Mouse (Mus musculus) testis, adult 2 months (tissue): Measurements from ENCODE around the gene Stard8. TPM values are rescaled to one million over a fixed set of nuclear protein-coding genes. Genes with fewer than 3 reads are reported as not detected.

ENCODE experiments used
- H3K27ac ChIP-seq: fragments of 200-500 bp; 2 replicates; pipeline ENCODE4 v1.5.1; 2012; ENCODE audit warnings: low read depth, low read length; ENCODE audit not compliant: control insufficient read depth, insufficient read depth
- H3K27me3 ChIP-seq: fragments of 200-500 bp; 2 replicates; pipeline ENCODE4 v1.6.1; 2012; ENCODE audit warnings: mild to moderate bottlenecking, low read length, moderate library complexity; ENCODE audit not compliant: control insufficient read depth, insufficient read depth
- H3K36me3 ChIP-seq: fragments of 200-500 bp; 2 replicates; pipeline ENCODE4 v1.6.1; 2012; ENCODE audit warnings: mild to moderate bottlenecking, low read length; ENCODE audit not compliant: control insufficient read depth, insufficient read depth
- H3K4me1 ChIP-seq: fragments of 200-500 bp; 2 replicates; pipeline ENCODE4 v1.6.1; 2012; ENCODE audit warnings: low read length; ENCODE audit not compliant: control insufficient read depth, insufficient read depth
- H3K4me3 ChIP-seq: fragments of 200-500 bp; 2 replicates; pipeline ENCODE4 v1.5.1; 2012; ENCODE audit warnings: low read depth, mild to moderate bottlenecking, low read length, moderate library complexity, mixed read lengths; ENCODE audit not compliant: control insufficient read depth
- CTCF ChIP-seq: fragments of 200-500 bp; IDR thresholded peaks from 2 replicates; pipeline ENCODE4 v1.5.1; 2012; ENCODE audit warnings: low read depth, mild to moderate bottlenecking, inconsistent platforms, low read length, moderate library complexity; ENCODE audit not compliant: control insufficient read depth, insufficient read depth, insufficient replicate concordance
- POLR2A ChIP-seq: fragments of 200-500 bp; IDR thresholded peaks from 2 replicates; pipeline ENCODE4 v1.6.1; 2012; ENCODE audit warnings: low read depth, mild to moderate bottlenecking, inconsistent platforms, low read length, moderate library complexity; ENCODE audit not compliant: control insufficient read depth
- polyA plus RNA-seq: library from polyadenylated mRNA; depleted of rRNA; stranded (reverse); fragments of >200 nt; gene quantifications from 2 replicates; pipeline ENCODE4 v1.2.3, GENCODE M21; 2012

Gene Stard8
- polyA plus RNA-seq, 1 experiment, result 7.7 TPM

DNA sequence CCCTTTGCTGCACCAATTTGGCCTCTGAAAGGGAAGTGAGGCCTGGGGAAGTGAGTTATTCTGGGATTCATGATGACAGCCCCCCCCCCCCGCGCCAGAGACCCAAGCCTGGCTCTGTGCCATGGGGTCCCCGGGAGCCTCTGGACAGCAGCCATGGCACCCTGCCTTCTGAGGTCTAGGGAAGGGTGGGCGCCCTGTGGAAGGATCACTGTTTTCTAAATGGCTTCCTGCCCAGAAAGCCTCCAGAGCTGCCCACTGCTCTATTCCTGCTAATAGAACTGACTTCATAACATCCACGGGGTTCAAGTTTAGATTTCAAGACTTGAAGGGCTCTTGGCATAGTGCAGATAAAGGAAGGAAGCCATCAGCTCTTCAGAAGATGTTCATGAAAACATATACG lies 983 bp upstream of the Stard8 start:
- Histone ChIP-seq H3K27me3 (no peaks in the 10 kb centered on the region), H3K4me3 (no peak overlapping the region), H3K4me1 (peaks cover 6% of the 10 kb centered on the region; the same call in 1 of the 2 replicates), H3K36me3 (no peaks in the 10 kb centered on the region), H3K27ac (peak overlapping the region; percentile 58)
- TF ChIP-seq CTCF (no peak), POLR2A (no peak)

DNA sequence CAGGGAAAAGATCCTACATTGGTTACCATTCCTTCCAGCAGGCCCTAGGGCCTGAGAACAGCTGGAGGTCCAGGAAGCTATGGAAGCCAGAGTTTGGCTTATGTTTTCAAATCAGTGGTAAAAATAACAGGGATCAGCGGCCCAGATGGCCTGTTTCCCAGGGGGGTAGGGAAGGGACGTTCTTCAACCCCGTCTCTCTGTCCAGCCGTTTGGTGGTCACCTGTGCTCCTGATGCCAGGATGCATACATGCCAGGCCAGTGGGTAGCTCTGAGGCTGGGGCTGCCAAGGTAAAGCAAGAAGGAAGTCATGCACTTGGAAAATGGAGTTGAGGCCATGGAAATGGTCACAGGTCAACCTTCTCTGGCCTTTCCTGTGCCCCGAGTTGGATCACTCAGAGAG lies 7.5 kb downstream of the Stard8 start:
- TF ChIP-seq POLR2A (no peak), CTCF (no peak)
- no peak overlapping the region for H3K27ac ChIP-seq
- H3K27me3 ChIP-seq, result no peaks in the 10 kb centered on the region
- no peaks in the 10 kb centered on the region; the same call in 1 of the 2 replicates for H3K4me1 ChIP-seq
- no peak overlapping the region for H3K4me3 ChIP-seq
- H3K36me3 ChIP-seq, result no peaks in the 10 kb centered on the region

DNA sequence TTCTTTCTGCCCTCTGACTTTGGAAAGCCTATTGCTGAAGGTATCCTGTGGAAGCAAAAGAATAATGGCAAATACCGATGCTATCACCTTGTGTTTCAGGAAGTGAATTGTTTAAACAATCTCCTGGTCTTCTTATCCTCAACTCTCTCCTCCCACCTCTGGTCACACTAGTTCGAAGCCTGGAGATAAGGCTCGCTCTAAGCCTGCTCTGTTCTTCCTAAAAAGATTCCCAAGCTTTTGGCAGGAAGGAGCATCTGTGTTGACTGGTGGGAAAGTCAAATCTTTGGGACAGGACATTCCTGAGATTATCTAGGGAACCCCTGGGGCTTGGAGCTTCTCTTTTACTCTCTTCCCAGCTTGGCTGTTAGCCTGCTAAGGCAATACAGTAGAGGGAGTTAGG lies 8.2 kb downstream of the Stard8 start:
- Histone ChIP-seq H3K27me3 (no peaks in the 10 kb centered on the region), H3K4me3 (no peak overlapping the region), H3K4me1 (no peaks in the 10 kb centered on the region; the same call in 1 of the 2 replicates), H3K36me3 (no peaks in the 10 kb centered on the region), H3K27ac (no peak overlapping the region)
- TF ChIP-seq POLR2A (no peak), CTCF (no peak)

DNA sequence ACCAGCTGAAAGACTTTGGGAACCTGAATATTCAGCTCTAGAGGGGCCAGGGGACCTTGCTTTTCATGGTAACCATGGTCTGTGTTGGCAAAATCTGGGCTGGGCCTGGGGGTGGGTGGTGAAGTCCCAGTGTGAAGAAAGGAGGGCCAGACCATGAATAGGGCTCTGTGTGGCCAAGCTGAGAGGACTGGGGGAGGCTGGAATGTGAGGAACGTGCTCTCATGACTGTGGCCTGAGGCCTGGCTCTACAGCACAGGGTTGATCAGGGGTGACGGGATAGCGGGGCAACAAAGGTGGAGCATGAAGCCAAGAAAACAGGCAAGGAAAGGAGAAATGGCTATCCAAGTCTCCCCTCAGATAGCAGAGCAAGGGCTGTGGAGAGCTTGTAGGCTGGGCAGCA lies 9.4 kb downstream of the Stard8 start:
- Histone ChIP-seq H3K27ac (no peak overlapping the region), H3K27me3 (no peaks in the 10 kb centered on the region), H3K4me1 (no peaks in the 10 kb centered on the region; the same call in 1 of the 2 replicates), H3K4me3 (no peak overlapping the region), H3K36me3 (no peaks in the 10 kb centered on the region)
- no peak for TF ChIP-seq CTCF
- TF ChIP-seq POLR2A, result no peak

DNA sequence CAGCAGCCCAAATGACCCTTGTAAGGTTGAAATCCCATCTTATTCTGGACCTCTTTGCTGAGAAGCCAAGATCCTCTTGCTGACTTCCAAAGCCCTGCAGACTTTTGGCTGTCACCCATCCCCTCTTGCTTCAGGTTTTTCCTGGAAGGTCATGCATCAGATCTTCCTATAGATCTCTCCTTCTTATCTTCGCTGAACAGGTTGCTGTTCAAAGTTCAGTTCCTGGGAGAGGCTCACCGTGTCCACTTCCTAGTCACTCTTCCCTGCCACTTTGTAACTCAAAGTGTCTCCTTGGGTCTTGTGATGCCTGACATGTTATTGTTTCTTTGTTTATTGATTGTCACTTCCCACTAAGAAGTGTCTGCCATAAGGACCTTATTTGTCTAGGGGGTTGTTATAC lies 12.7 kb downstream of the Stard8 start:
- Histone ChIP-seq H3K27ac (no peak overlapping the region), H3K4me3 (no peak overlapping the region), H3K36me3 (no peaks in the 10 kb centered on the region), H3K4me1 (no peaks in the 10 kb centered on the region), H3K27me3 (no peaks in the 10 kb centered on the region)
- TF ChIP-seq CTCF (no peak), POLR2A (no peak)

GRCm38 (mm10) chrX:99016987-99017386 lies 13.9 kb downstream of the Stard8 start:
- no peak overlapping the region for H3K4me3 ChIP-seq
- H3K4me1 ChIP-seq, result no peaks in the 10 kb centered on the region
- no peaks in the 10 kb centered on the region for H3K27me3 ChIP-seq
- TF ChIP-seq CTCF (no peak), POLR2A (no peak)
- no peaks in the 10 kb centered on the region for H3K36me3 ChIP-seq
- H3K27ac ChIP-seq, result peak overlapping the region; percentile 26; the same call in 1 of the 2 replicates

- H3K4me3 ChIP-seq, result no peak overlapping the region
- H3K4me1 ChIP-seq, result no peaks in the 10 kb centered on the region
- TF ChIP-seq POLR2A (no peak), CTCF (no peak)
- H3K36me3 ChIP-seq, result no peaks in the 10 kb centered on the region
- no peaks in the 10 kb centered on the region for H3K27me3 ChIP-seq
- H3K27ac ChIP-seq, result no peak overlapping the region
These were observed 14.8 kb downstream of the Stard8 start for GRCm38 (mm10) chrX:99017874-99018273.

- Histone ChIP-seq H3K27ac (no peak overlapping the region), H3K27me3 (no peaks in the 10 kb centered on the region), H3K36me3 (no peaks in the 10 kb centered on the region), H3K4me3 (no peak overlapping the region), H3K4me1 (no peaks in the 10 kb centered on the region)
- TF ChIP-seq POLR2A (no peak), CTCF (no peak)
These were observed 16.3 kb downstream of the Stard8 start for GRCm38 (mm10) chrX:99019303-99019702.
